Mouse (Mus musculus): Measurements from ENCODE around the gene Nckipsd. TPM values are rescaled to one million over a fixed set of nuclear protein-coding genes. Genes with fewer than 3 reads are reported as not detected.

The Nckipsd gene
- polyA plus RNA-seq, 1 experiment from 2014 or later = 13.9 TPM

- no peak overlapping the region for H3K4me2 ChIP-seq (ENCODE audit: low read depth, severe bottlenecking)
- H3K4me3 ChIP-seq (ENCODE audit: low read depth, low read length) = no peak overlapping the region
- H3K9ac ChIP-seq (ENCODE audit: low read length) = no peak overlapping the region
- 0 out of 2 replicates have a peak, but pooled peaks cover 4% of the 10 kb centered on the region for H3K4me1 ChIP-seq (ENCODE audit: control insufficient read depth, insufficient read depth, low read length)
- no peak for DNase-seq (ENCODE audit: low spot score)
- 73% methylated on average over 2 of the region's 2 CpGs for WGBS
- no peak overlapping the region for H3K27ac ChIP-seq (replicated peaks; ENCODE audit: low read depth, low read length)
- peaks cover 26% of the 10 kb centered on the region; the same call in 1 of the 2 replicates for H3K36me3 ChIP-seq (ENCODE audit: control insufficient read depth, insufficient read depth, low read length)
- ATAC-seq (ENCODE audit: insufficient number of reproducible peaks, low FRiP score, low TSS enrichment, low read depth) = no peak
- no peaks in the 10 kb centered on the region for H3K9me3 ChIP-seq (ENCODE audit: control insufficient read depth, low read length)
- no peaks in the 10 kb centered on the region for H3K27me3 ChIP-seq (ENCODE audit: control insufficient read depth, insufficient read depth, low read length)
Observed at GRCm38 (mm10) chr9:108795281-108795680, 12.9 kb upstream of the Nckipsd start.

GRCm38 (mm10) chr9:108795762-108796161 is 12.4 kb upstream of the Nckipsd start:
- Histone ChIP-seq H3K36me3 (ENCODE audit: control insufficient read depth, insufficient read depth, low read length) (peaks cover 26% of the 10 kb centered on the region; the same call in 1 of the 2 replicates), H3K27me3 (ENCODE audit: control insufficient read depth, insufficient read depth, low read length) (no peaks in the 10 kb centered on the region), H3K9ac (ENCODE audit: low read length) (no peak overlapping the region), H3K27ac (replicated peaks; ENCODE audit: low read depth, low read length) (no peak overlapping the region), H3K9me3 (ENCODE audit: control insufficient read depth, low read length) (no peaks in the 10 kb centered on the region), H3K4me2 (ENCODE audit: low read depth, severe bottlenecking) (no peak overlapping the region), H3K4me3 (ENCODE audit: low read depth, low read length) (no peak overlapping the region), H3K4me1 (ENCODE audit: control insufficient read depth, insufficient read depth, low read length) (0 out of 2 replicates have a peak, but pooled peaks cover 4% of the 10 kb centered on the region)
- WGBS = 51% methylated on average over 11 of the region's 11 CpGs
- ATAC-seq (ENCODE audit: insufficient number of reproducible peaks, low FRiP score, low TSS enrichment, low read depth) = no peak
- no peak for DNase-seq (ENCODE audit: low spot score)

- H3K4me1 ChIP-seq (ENCODE audit: control insufficient read depth, insufficient read depth, low read length) = 0 out of 2 replicates have a peak, but pooled peaks cover 4% of the 10 kb centered on the region
- DNase-seq (ENCODE audit: low spot score) (no peak), ATAC-seq (ENCODE audit: insufficient number of reproducible peaks, low FRiP score, low TSS enrichment, low read depth) (no peak)
- no peak overlapping the region for H3K4me3 ChIP-seq (ENCODE audit: low read depth, low read length)
- 85% methylated on average over 4 of the region's 4 CpGs for WGBS
- H3K9me3 ChIP-seq (ENCODE audit: control insufficient read depth, low read length) = no peaks in the 10 kb centered on the region
- no peak overlapping the region for H3K4me2 ChIP-seq (ENCODE audit: low read depth, severe bottlenecking)
- H3K27ac ChIP-seq (replicated peaks; ENCODE audit: low read depth, low read length) = no peak overlapping the region
- H3K36me3 ChIP-seq (ENCODE audit: control insufficient read depth, insufficient read depth, low read length) = peaks cover 26% of the 10 kb centered on the region; the same call in 1 of the 2 replicates
- no peak overlapping the region for H3K9ac ChIP-seq (ENCODE audit: low read length)
- no peaks in the 10 kb centered on the region for H3K27me3 ChIP-seq (ENCODE audit: control insufficient read depth, insufficient read depth, low read length)
Observed at GRCm38 (mm10) chr9:108796351-108796981, 11.7 kb upstream of the Nckipsd start.

GRCm38 (mm10) chr9:108797477-108797876 is 10.7 kb upstream of the Nckipsd start:
- no peak overlapping the region for H3K4me2 ChIP-seq (ENCODE audit: low read depth, severe bottlenecking)
- no peaks in the 10 kb centered on the region for H3K27me3 ChIP-seq (ENCODE audit: control insufficient read depth, insufficient read depth, low read length)
- WGBS = 88% methylated on average over 7 of the region's 7 CpGs
- H3K4me3 ChIP-seq (ENCODE audit: low read depth, low read length) = no peak overlapping the region
- H3K36me3 ChIP-seq (ENCODE audit: control insufficient read depth, insufficient read depth, low read length) = peaks cover 26% of the 10 kb centered on the region; the same call in 1 of the 2 replicates
- H3K27ac ChIP-seq (replicated peaks; ENCODE audit: low read depth, low read length) = no peak overlapping the region
- H3K9me3 ChIP-seq (ENCODE audit: control insufficient read depth, low read length) = no peaks in the 10 kb centered on the region
- H3K4me1 ChIP-seq (ENCODE audit: control insufficient read depth, insufficient read depth, low read length) = 0 out of 2 replicates have a peak, but pooled peaks cover 4% of the 10 kb centered on the region
- no peak for DNase-seq (ENCODE audit: low spot score)
- H3K9ac ChIP-seq (ENCODE audit: low read length) = no peak overlapping the region
- no peak for ATAC-seq (ENCODE audit: insufficient number of reproducible peaks, low FRiP score, low TSS enrichment, low read depth)

- Histone ChIP-seq H3K27me3 (ENCODE audit: control insufficient read depth, insufficient read depth, low read length) (no peaks in the 10 kb centered on the region), H3K4me1 (ENCODE audit: control insufficient read depth, insufficient read depth, low read length) (no peaks in the 10 kb centered on the region), H3K9me3 (ENCODE audit: control insufficient read depth, low read length) (no peaks in the 10 kb centered on the region), H3K4me3 (ENCODE audit: low read depth, low read length) (no peak overlapping the region), H3K36me3 (ENCODE audit: control insufficient read depth, insufficient read depth, low read length) (peaks cover 26% of the 10 kb centered on the region; the same call in 1 of the 2 replicates), H3K9ac (ENCODE audit: low read length) (no peak overlapping the region), H3K4me2 (ENCODE audit: low read depth, severe bottlenecking) (no peak overlapping the region), H3K27ac (replicated peaks; ENCODE audit: low read depth, low read length) (no peak overlapping the region)
- 67% methylated on average over 5 of the region's 5 CpGs for WGBS
- ATAC-seq (ENCODE audit: insufficient number of reproducible peaks, low FRiP score, low TSS enrichment, low read depth) (no peak), DNase-seq (ENCODE audit: low spot score) (no peak)
Observed at GRCm38 (mm10) chr9:108798508-108799075, 9.6 kb upstream of the Nckipsd start.

GRCm38 (mm10) chr9:108799564-108799963 is 8.6 kb upstream of the Nckipsd start:
- H3K4me2 ChIP-seq (ENCODE audit: low read depth, severe bottlenecking) = no peak overlapping the region
- DNase-seq (ENCODE audit: low spot score) = no peak

GRCm38 (mm10) chr9:108805768-108806167 is 2.4 kb upstream of the Nckipsd start:
- DNase-seq (ENCODE audit: low spot score) = no peak
- WGBS = 93% methylated on average over 8 of the region's 8 CpGs
- Histone ChIP-seq H3K9me3 (ENCODE audit: control insufficient read depth, low read length) (no peaks in the 10 kb centered on the region), H3K27ac (replicated peaks; ENCODE audit: low read depth, low read length) (no peak overlapping the region), H3K9ac (ENCODE audit: low read length) (no peak overlapping the region), H3K36me3 (ENCODE audit: control insufficient read depth, insufficient read depth, low read length) (peaks cover 12% of the 10 kb centered on the region), H3K27me3 (ENCODE audit: control insufficient read depth, insufficient read depth, low read length) (no peaks in the 10 kb centered on the region), H3K4me2 (ENCODE audit: low read depth, severe bottlenecking) (no peak overlapping the region), H3K4me3 (ENCODE audit: low read depth, low read length) (no peak overlapping the region), H3K4me1 (ENCODE audit: control insufficient read depth, insufficient read depth, low read length) (no peaks in the 10 kb centered on the region)
- no peak for ATAC-seq (ENCODE audit: insufficient number of reproducible peaks, low FRiP score, low TSS enrichment, low read depth)

More at GRCm38 (mm10) chr9:108799564-108799963, 8.6 kb upstream of the Nckipsd start:
- Histone ChIP-seq H3K27me3 (ENCODE audit: control insufficient read depth, insufficient read depth, low read length) (no peaks in the 10 kb centered on the region), H3K4me1 (ENCODE audit: control insufficient read depth, insufficient read depth, low read length) (no peaks in the 10 kb centered on the region), H3K27ac (replicated peaks; ENCODE audit: low read depth, low read length) (no peak overlapping the region), H3K4me3 (ENCODE audit: low read depth, low read length) (no peak overlapping the region), H3K9ac (ENCODE audit: low read length) (no peak overlapping the region), H3K36me3 (ENCODE audit: control insufficient read depth, insufficient read depth, low read length) (peaks cover 26% of the 10 kb centered on the region; the same call in 1 of the 2 replicates), H3K9me3 (ENCODE audit: control insufficient read depth, low read length) (no peaks in the 10 kb centered on the region)
- no peak for ATAC-seq (ENCODE audit: insufficient number of reproducible peaks, low FRiP score, low TSS enrichment, low read depth)
- 92% methylated on average over 3 of the region's 3 CpGs for WGBS

GRCm38 (mm10) chr9:108806379-108806778 is 1.8 kb upstream of the Nckipsd start:
- H3K9me3 ChIP-seq (ENCODE audit: control insufficient read depth, low read length) = no peaks in the 10 kb centered on the region
- H3K4me2 ChIP-seq (ENCODE audit: low read depth, severe bottlenecking) = no peak overlapping the region
- no peak for DNase-seq (ENCODE audit: low spot score)
- no peak for ATAC-seq (ENCODE audit: insufficient number of reproducible peaks, low FRiP score, low TSS enrichment, low read depth)
- H3K4me1 ChIP-seq (ENCODE audit: control insufficient read depth, insufficient read depth, low read length) = no peaks in the 10 kb centered on the region
- H3K4me3 ChIP-seq (ENCODE audit: low read depth, low read length) = no peak overlapping the region
- no peaks in the 10 kb centered on the region for H3K27me3 ChIP-seq (ENCODE audit: control insufficient read depth, insufficient read depth, low read length)
- H3K27ac ChIP-seq (replicated peaks; ENCODE audit: low read depth, low read length) = no peak overlapping the region
- no peak overlapping the region for H3K9ac ChIP-seq (ENCODE audit: low read length)
- H3K36me3 ChIP-seq (ENCODE audit: control insufficient read depth, insufficient read depth, low read length) = peaks cover 12% of the 10 kb centered on the region

Data from limb, embryonic 11.5 days (tissue).